Mouse (Mus musculus) kidney, adult 2 months (tissue): ENCODE measurements around the gene Ipo4.

Source experiments
- CTCF ChIP-seq: fragments of 200-500 bp; conservative IDR thresholded peaks from 2 replicates; pipeline ENCODE4 v1.5.1; 2011; ENCODE audit warnings: low read depth, mild to moderate bottlenecking, control low read depth, low read length, moderate library complexity, mixed read lengths; ENCODE audit not compliant: insufficient read depth, insufficient read length
- POLR2A ChIP-seq: fragments of 200-500 bp; IDR thresholded peaks from one replicate; pipeline ENCODE4 v1.6.1; 2011; ENCODE audit warnings: low read depth, low read length, control low read depth

DNA sequence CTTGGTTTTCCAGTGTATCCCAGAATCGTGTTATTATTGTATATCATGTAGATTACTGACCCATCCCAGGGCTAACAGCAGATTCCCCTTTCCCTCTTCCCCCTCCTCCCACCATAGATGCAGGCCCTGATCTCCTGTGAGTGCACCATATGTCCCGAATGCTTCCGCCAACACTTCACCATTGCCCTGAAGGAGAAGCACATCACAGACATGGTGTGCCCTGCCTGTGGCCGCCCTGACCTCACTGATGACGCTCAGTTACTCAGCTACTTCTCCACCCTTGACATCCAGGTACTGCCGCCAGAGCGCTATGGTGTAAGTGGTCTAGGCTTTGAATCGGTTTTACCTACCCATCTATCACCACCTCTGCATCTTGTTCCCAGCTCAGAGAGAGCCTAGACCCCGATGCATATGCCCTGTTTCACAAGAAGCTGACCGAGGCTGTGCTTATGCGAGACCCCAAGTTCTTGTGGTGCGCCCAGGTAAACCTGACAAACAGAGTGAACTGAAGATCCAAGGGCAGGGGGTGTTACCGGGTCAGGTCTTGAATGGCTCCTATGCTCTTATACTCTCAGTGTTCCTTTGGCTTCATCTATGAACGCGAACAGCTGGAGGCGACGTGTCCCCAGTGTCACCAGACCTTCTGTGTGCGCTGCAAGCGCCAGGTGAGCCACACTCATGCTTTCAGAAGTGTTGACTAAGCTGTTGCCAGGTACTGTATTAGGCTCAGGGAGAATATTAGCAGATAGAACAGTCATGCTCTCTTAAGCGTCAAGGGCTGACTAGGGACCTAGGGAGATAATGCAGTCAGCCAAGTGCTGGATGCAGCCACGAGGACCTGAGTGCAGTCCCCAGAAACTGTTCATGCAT lies 37.0 kb downstream of the Ipo4 start:
- TF ChIP-seq CTCF (no peak), POLR2A (no peak)
